Mouse (Mus musculus): ENCODE results near the gene Abl2. TPM values are rescaled to one million over a fixed set of nuclear protein-coding genes. Genes with fewer than 3 reads are reported as not detected.

Abl2 gene
- polyA plus RNA-seq, 1 experiment from 2014 or later, result 6.0 TPM

GRCm38 (mm10) chr1:156635148-156635547 is 76.6 kb downstream of the Abl2 start:
- 87% methylated on average over 2 of the region's 2 CpGs for WGBS
- H3K27me3 ChIP-seq (ENCODE audit: control insufficient read depth, insufficient read depth, low read length), result no peaks in the 10 kb centered on the region
- H3K9ac ChIP-seq (ENCODE audit: low read length), result no peak overlapping the region
- DNase-seq (ENCODE audit: low spot score) (no peak), ATAC-seq (ENCODE audit: insufficient read depth, low FRiP score, low TSS enrichment) (no peak)
- no peak overlapping the region for H3K4me2 ChIP-seq (ENCODE audit: low read depth)
- no peaks in the 10 kb centered on the region for H3K4me1 ChIP-seq (ENCODE audit: control insufficient read depth, insufficient read depth, low read length)
- H3K4me3 ChIP-seq (ENCODE audit: low read depth, low read length), result no peak overlapping the region
- H3K36me3 ChIP-seq (ENCODE audit: control insufficient read depth, insufficient read depth, low read length), result peaks cover 12% of the 10 kb centered on the region
- no peaks in the 10 kb centered on the region for H3K9me3 ChIP-seq (ENCODE audit: control insufficient read depth, low read length)
- no peak overlapping the region for H3K27ac ChIP-seq (ENCODE audit: low read depth, low read length)

- no peak overlapping the region for H3K27ac ChIP-seq (ENCODE audit: low read depth, low read length)
- no peak overlapping the region for H3K4me3 ChIP-seq (ENCODE audit: low read depth, low read length)
- H3K27me3 ChIP-seq (ENCODE audit: control insufficient read depth, insufficient read depth, low read length), result no peaks in the 10 kb centered on the region
- ATAC-seq (ENCODE audit: insufficient read depth, low FRiP score, low TSS enrichment) (no peak), DNase-seq (ENCODE audit: low spot score) (no peak)
- no peak overlapping the region for H3K4me2 ChIP-seq (ENCODE audit: low read depth)
- no peaks in the 10 kb centered on the region for H3K9me3 ChIP-seq (ENCODE audit: control insufficient read depth, low read length)
- peaks cover 12% of the 10 kb centered on the region for H3K36me3 ChIP-seq (ENCODE audit: control insufficient read depth, insufficient read depth, low read length)
- H3K9ac ChIP-seq (ENCODE audit: low read length), result no peak overlapping the region
- WGBS, result 95% methylated on average over 5 of the region's 5 CpGs
- H3K4me1 ChIP-seq (ENCODE audit: control insufficient read depth, insufficient read depth, low read length), result no peaks in the 10 kb centered on the region
Measured at GRCm38 (mm10) chr1:156639455-156639854, 80.9 kb downstream of the Abl2 start.

DNA sequence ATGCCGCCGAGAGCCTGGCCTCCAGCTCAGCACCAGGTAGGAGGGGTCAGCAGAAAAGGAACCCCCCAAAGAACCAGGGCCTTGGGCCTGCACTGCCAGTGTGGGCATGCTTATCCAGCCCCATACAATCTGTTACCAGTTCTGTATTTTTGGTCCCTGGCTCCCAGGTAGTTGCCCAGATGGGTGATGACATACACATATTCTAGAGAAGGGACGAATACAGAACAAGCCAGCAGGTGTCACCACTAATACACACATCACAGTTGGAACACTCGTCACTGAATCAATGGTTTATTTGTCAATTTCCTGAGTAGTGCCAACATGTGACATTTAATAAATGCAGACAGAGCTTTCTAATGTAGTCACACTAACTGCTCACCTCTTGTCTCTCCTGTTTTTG is 82.0 kb downstream of the Abl2 start:
- no peak overlapping the region for H3K9ac ChIP-seq (ENCODE audit: low read length)
- H3K27ac ChIP-seq (ENCODE audit: low read depth, low read length), result no peak overlapping the region
- H3K9me3 ChIP-seq (ENCODE audit: control insufficient read depth, low read length), result no peaks in the 10 kb centered on the region
- peaks cover 12% of the 10 kb centered on the region for H3K36me3 ChIP-seq (ENCODE audit: control insufficient read depth, insufficient read depth, low read length)
- H3K4me3 ChIP-seq (ENCODE audit: low read depth, low read length), result no peak overlapping the region
- DNase-seq (ENCODE audit: low spot score) (no peak), ATAC-seq (ENCODE audit: insufficient read depth, low FRiP score, low TSS enrichment) (no peak)
- no peaks in the 10 kb centered on the region for H3K4me1 ChIP-seq (ENCODE audit: control insufficient read depth, insufficient read depth, low read length)
- no peak overlapping the region for H3K4me2 ChIP-seq (ENCODE audit: low read depth)
- no peaks in the 10 kb centered on the region for H3K27me3 ChIP-seq (ENCODE audit: control insufficient read depth, insufficient read depth, low read length)
- WGBS, result 83% methylated on average over 4 of the region's 4 CpGs

DNA sequence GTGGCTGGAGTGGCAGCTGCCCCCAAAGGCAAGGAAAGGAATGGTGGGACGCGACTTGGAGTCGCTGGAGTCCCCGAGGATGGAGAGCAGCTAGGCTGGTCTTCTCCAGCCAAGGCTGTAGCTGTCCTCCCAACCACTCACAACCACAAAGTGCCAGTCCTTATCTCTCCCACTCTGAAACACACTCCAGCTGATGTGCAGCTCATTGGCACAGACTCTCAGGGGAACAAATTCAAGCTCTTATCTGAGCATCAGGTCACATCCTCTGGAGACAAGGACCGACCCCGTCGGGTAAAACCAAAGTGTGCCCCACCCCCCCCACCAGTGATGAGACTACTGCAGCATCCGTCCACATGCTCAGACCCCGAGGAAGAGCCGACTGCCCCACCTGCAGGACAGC is 83.2 kb downstream of the Abl2 start:
- Histone ChIP-seq H3K4me3 (ENCODE audit: low read depth, low read length) (no peak overlapping the region), H3K9me3 (ENCODE audit: control insufficient read depth, low read length) (no peaks in the 10 kb centered on the region), H3K27me3 (ENCODE audit: control insufficient read depth, insufficient read depth, low read length) (no peaks in the 10 kb centered on the region), H3K36me3 (ENCODE audit: control insufficient read depth, insufficient read depth, low read length) (peaks cover 11% of the 10 kb centered on the region), H3K27ac (ENCODE audit: low read depth, low read length) (no peak overlapping the region), H3K9ac (ENCODE audit: low read length) (no peak overlapping the region), H3K4me1 (ENCODE audit: control insufficient read depth, insufficient read depth, low read length) (no peaks in the 10 kb centered on the region), H3K4me2 (ENCODE audit: low read depth) (no peak overlapping the region)
- 94% methylated on average over 10 of the region's 10 CpGs for WGBS
- DNase-seq (ENCODE audit: low spot score) (no peak), ATAC-seq (ENCODE audit: insufficient read depth, low FRiP score, low TSS enrichment) (no peak)

- Histone ChIP-seq H3K4me1 (ENCODE audit: control insufficient read depth, insufficient read depth, low read length) (no peaks in the 10 kb centered on the region), H3K4me3 (ENCODE audit: low read depth, low read length) (no peak overlapping the region), H3K4me2 (ENCODE audit: low read depth) (no peak overlapping the region), H3K36me3 (ENCODE audit: control insufficient read depth, insufficient read depth, low read length) (peaks cover 11% of the 10 kb centered on the region), H3K9me3 (ENCODE audit: control insufficient read depth, low read length) (no peaks in the 10 kb centered on the region), H3K9ac (ENCODE audit: low read length) (no peak overlapping the region), H3K27ac (ENCODE audit: low read depth, low read length) (no peak overlapping the region), H3K27me3 (ENCODE audit: control insufficient read depth, insufficient read depth, low read length) (no peaks in the 10 kb centered on the region)
- ATAC-seq (ENCODE audit: insufficient read depth, low FRiP score, low TSS enrichment) (no peak), DNase-seq (ENCODE audit: low spot score) (no peak)
- 74% methylated on average over 12 of the region's 12 CpGs for WGBS
Measured at GRCm38 (mm10) chr1:156642813-156643212, 84.2 kb downstream of the Abl2 start.

GRCm38 (mm10) chr1:156644061-156644460 is 85.5 kb downstream of the Abl2 start:
- H3K4me3 ChIP-seq (ENCODE audit: low read depth, low read length), result no peak overlapping the region
- WGBS, result 67% methylated on average over 10 of the region's 10 CpGs
- no peak for DNase-seq (ENCODE audit: low spot score)
- no peak overlapping the region for H3K27ac ChIP-seq (ENCODE audit: low read depth, low read length)
- ATAC-seq (ENCODE audit: insufficient read depth, low FRiP score, low TSS enrichment), result no peak
- H3K36me3 ChIP-seq (ENCODE audit: control insufficient read depth, insufficient read depth, low read length), result peaks cover 11% of the 10 kb centered on the region
- H3K9me3 ChIP-seq (ENCODE audit: control insufficient read depth, low read length), result no peaks in the 10 kb centered on the region
- no peak overlapping the region for H3K9ac ChIP-seq (ENCODE audit: low read length)
- H3K4me1 ChIP-seq (ENCODE audit: control insufficient read depth, insufficient read depth, low read length), result no peaks in the 10 kb centered on the region
- no peak overlapping the region for H3K4me2 ChIP-seq (ENCODE audit: low read depth)
- no peaks in the 10 kb centered on the region for H3K27me3 ChIP-seq (ENCODE audit: control insufficient read depth, insufficient read depth, low read length)

DNA sequence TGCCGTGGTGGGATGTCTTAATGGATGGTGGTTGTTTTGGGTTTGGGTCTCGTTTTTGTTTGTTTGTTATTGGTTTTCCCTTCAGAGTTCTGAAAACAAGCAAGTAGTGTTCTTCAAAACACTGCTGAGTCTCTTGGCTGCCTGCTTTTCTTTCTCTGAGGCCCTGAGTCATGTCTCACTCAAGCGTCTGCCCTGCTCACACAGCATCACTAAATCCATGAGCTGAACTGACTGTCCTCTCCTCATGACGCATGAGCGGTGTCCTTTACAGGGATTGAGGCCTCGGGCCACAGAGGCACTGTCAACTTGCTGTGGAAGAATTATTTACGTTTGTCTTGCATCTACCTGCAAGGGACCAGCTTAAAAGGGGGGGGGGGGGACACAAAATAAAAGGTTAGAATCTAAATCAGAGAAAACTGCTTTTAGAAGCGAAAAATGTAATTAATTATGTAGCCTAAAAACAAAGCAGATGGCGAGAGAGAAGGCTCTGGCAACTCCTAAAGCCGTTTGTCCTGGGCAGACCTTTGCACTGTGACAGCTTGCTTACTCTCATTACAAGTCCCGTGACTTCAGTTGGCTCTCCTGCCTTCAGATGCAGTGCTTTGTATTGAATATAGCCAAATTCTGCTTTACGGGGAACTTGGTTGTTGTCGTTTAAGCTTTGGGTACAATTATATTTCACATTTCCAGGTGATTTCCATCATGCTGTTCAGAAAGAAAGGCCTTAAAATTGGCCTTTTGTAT is 86.4 kb downstream of the Abl2 start:
- Histone ChIP-seq H3K9me3 (ENCODE audit: control insufficient read depth, low read length) (no peaks in the 10 kb centered on the region), H3K27me3 (ENCODE audit: control insufficient read depth, insufficient read depth, low read length) (no peaks in the 10 kb centered on the region), H3K9ac (ENCODE audit: low read length) (no peak overlapping the region), H3K4me3 (ENCODE audit: low read depth, low read length) (no peak overlapping the region), H3K4me1 (ENCODE audit: control insufficient read depth, insufficient read depth, low read length) (no peaks in the 10 kb centered on the region), H3K27ac (ENCODE audit: low read depth, low read length) (no peak overlapping the region), H3K36me3 (ENCODE audit: control insufficient read depth, insufficient read depth, low read length) (peaks cover 11% of the 10 kb centered on the region), H3K4me2 (ENCODE audit: low read depth) (no peak overlapping the region)
- ATAC-seq (ENCODE audit: insufficient read depth, low FRiP score, low TSS enrichment) (no peak), DNase-seq (ENCODE audit: low spot score) (no peak)
- 71% methylated on average over 13 of the region's 13 CpGs for WGBS

- no peak overlapping the region for H3K4me2 ChIP-seq (ENCODE audit: low read depth)
- H3K27ac ChIP-seq (ENCODE audit: low read depth, low read length), result no peak overlapping the region
- H3K9me3 ChIP-seq (ENCODE audit: control insufficient read depth, low read length), result no peaks in the 10 kb centered on the region
- 97% methylated on average over 4 of the region's 4 CpGs for WGBS
- peaks cover 7% of the 10 kb centered on the region; the same call in 1 of the 2 replicates for H3K36me3 ChIP-seq (ENCODE audit: control insufficient read depth, insufficient read depth, low read length)
- no peak for DNase-seq (ENCODE audit: low spot score)
- H3K9ac ChIP-seq (ENCODE audit: low read length), result no peak overlapping the region
- no peak for ATAC-seq (ENCODE audit: insufficient read depth, low FRiP score, low TSS enrichment)
- H3K27me3 ChIP-seq (ENCODE audit: control insufficient read depth, insufficient read depth, low read length), result no peaks in the 10 kb centered on the region
- H3K4me1 ChIP-seq (ENCODE audit: control insufficient read depth, insufficient read depth, low read length), result no peaks in the 10 kb centered on the region
- H3K4me3 ChIP-seq (ENCODE audit: low read depth, low read length), result no peak overlapping the region
Measured at GRCm38 (mm10) chr1:156645971-156646370, 87.4 kb downstream of the Abl2 start.

DNA sequence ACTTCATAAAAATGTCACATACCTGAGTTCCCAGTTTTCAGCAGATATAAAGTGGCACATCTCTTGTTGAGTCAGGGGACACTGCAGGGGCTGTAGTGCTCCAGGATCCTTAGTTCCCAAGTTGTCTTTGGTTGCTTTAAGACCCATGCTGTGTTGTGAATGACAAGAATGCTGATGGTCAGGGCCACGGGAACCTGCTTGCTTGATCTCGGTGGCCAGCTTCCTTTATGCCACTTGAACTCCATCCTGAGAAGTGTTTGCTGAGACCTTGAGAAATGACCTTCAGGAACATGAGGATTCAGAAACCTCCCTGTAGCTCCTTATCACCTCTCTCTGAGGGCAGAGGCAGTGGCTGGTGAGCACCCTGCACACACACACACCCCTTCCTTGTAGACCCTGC is 90.1 kb downstream of the Abl2 start:
- WGBS, result 20% methylated on average over 2 of the region's 2 CpGs
- no peaks in the 10 kb centered on the region for H3K9me3 ChIP-seq (ENCODE audit: control insufficient read depth, low read length)
- H3K9ac ChIP-seq (ENCODE audit: low read length), result no peak overlapping the region
- H3K27ac ChIP-seq (ENCODE audit: low read depth, low read length), result no peak overlapping the region
- ATAC-seq (ENCODE audit: insufficient read depth, low FRiP score, low TSS enrichment) (no peak), DNase-seq (ENCODE audit: low spot score) (no peak)
- H3K27me3 ChIP-seq (ENCODE audit: control insufficient read depth, insufficient read depth, low read length), result no peaks in the 10 kb centered on the region
- H3K4me3 ChIP-seq (ENCODE audit: low read depth, low read length), result no peak overlapping the region
- H3K36me3 ChIP-seq (ENCODE audit: control insufficient read depth, insufficient read depth, low read length), result no peaks in the 10 kb centered on the region
- H3K4me2 ChIP-seq (ENCODE audit: low read depth), result no peak overlapping the region
- no peaks in the 10 kb centered on the region for H3K4me1 ChIP-seq (ENCODE audit: control insufficient read depth, insufficient read depth, low read length)
